Mouse (Mus musculus): Measurements from ENCODE around the gene Atic. TPM values are rescaled to one million over a fixed set of nuclear protein-coding genes. Genes with fewer than 3 reads are reported as not detected.
A peak's percentile ranks its signal among the peaks of the same experiment; 100 is the strongest.

The Atic gene
- polyA plus RNA-seq (2015; fragmentation: Nextera tagmentation; extraction: Ambion mirVana): 17.5 and 19.1 TPM in 2 replicates

DNA sequence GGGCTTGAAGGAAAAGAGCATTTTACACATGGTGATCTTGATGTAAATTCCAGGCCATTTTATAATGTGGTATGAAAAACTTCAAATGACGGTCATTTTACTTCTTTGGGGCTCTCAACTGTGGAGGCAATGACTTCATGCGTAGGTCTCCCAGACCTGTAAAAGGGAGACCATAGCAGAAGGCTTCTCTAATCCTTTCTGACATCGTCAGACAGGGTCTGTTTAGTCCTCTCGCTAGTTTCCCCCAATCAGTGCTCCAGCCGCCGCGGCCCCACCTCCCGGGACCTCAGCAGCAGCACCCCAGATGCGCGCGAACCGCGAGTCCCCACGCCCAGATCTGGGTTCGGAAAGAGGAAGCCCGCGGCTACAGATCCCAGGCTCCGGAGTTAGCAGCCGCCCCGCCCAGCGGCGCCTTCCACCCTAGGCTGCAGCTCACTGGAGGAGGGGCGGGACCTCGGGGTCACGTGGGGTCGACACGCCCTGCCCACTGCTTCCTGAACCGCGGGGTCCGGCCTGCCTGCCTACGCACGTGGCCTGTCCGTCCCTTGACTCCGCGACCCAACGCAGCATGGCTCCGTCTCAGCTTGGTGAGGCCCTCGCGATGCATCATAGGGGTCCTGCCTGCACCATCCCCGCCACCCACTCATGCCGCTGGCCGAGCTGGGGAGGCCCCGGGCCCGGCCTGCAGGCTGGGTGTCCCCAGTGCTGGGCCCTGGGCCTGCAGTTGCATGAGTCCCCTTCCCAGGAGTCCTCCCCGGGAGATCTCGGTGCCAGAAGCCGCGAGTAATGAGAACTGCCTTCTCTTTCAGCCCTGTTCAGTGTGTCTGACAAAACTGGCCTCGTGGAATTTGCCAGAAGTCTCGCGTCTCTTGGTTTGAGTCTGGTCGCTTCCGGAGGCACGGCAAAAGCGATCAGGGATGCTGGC lies at the start of gene Atic:
TSS of gene Atic (plus strand) at position 463 of the 925 bp plus-strand sequence.
- Histone ChIP-seq H3K4me2 (replicated peaks; ENCODE audit: low read depth, low read length) (peak within 1 kb of the TSS; percentile 89), H3K9me3 (ENCODE audit: low read length) (no peaks in the 10 kb centered on the region), H3K4me1 (ENCODE audit: insufficient read depth, low read depth, low read length) (0 out of 2 replicates have a peak, but pooled peaks cover 3% of the 10 kb centered on the region), H3K36me3 (ENCODE audit: insufficient read depth, low read length) (no peaks in the 10 kb centered on the region), H3K27ac (ENCODE audit: low read length) (peak within 1 kb of the TSS; percentile 75), H3K9ac (replicated peaks; ENCODE audit: low read depth) (peak within 1 kb of the TSS; percentile 60), H3K4me3 (ENCODE audit: low read depth, low read length) (peak within 1 kb of the TSS; percentile 47), H3K27me3 (replicated peaks; ENCODE audit: insufficient read depth, low read length) (no peaks in the 10 kb centered on the region)
- WGBS: under 1% methylated on average over 50 of the region's 55 CpGs
- ATAC-seq (peak; percentile 100), DNase-seq (ENCODE audit: low spot score) (peak; percentile 97)
- TF ChIP-seq EP300 (IDR thresholded peaks at IDR 0.05): no peak
- TF ChIP-seq CTCF (IDR thresholded peaks at IDR 0.05): no peak; the same call in 1 of the 2 replicates

DNA sequence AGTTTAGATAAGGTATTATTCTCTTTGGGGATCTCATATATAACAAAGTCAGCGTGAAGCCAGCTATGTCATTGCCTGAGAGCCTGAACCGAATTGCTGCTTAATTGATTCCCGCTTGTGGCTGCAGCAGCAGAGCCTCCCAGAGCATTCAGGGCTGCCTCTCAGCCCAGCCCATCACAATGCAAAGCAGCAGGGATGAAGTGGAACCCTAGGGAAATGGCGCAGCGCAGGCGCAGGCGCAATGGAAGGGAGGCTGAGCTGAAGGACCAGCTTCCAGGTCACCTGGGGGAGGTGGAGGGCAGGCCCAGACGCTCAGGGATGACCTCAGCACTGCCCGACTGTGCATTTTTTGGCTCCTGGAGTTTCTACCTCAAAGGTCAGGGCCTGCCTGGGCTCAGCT lies 49.7 kb upstream of the Atic start:
- Histone ChIP-seq H3K9me3 (ENCODE audit: low read length) (no peaks in the 10 kb centered on the region), H3K4me3 (ENCODE audit: low read depth, low read length) (no peak overlapping the region), H3K4me1 (ENCODE audit: insufficient read depth, low read depth, low read length) (no peaks in the 10 kb centered on the region), H3K4me2 (replicated peaks; ENCODE audit: low read depth, low read length) (no peak overlapping the region), H3K27ac (ENCODE audit: low read length) (no peak overlapping the region), H3K27me3 (replicated peaks; ENCODE audit: insufficient read depth, low read length) (no peaks in the 10 kb centered on the region), H3K9ac (replicated peaks; ENCODE audit: low read depth) (no peak overlapping the region), H3K36me3 (ENCODE audit: insufficient read depth, low read length) (no peaks in the 10 kb centered on the region)
- 36% methylated on average over 9 of the region's 9 CpGs for WGBS
- TF ChIP-seq CTCF (IDR thresholded peaks at IDR 0.05) (no peak), EP300 (IDR thresholded peaks at IDR 0.05) (no peak)
- DNase-seq (ENCODE audit: low spot score) (no peak), ATAC-seq (no peak)

- H3K9ac ChIP-seq (replicated peaks; ENCODE audit: low read depth): no peak overlapping the region
- H3K4me1 ChIP-seq (ENCODE audit: insufficient read depth, low read depth, low read length): no peaks in the 10 kb centered on the region
- no peak for DNase-seq (ENCODE audit: low spot score)
- no peaks in the 10 kb centered on the region for H3K36me3 ChIP-seq (ENCODE audit: insufficient read depth, low read length)
- H3K27ac ChIP-seq (ENCODE audit: low read length): no peak overlapping the region
- H3K27me3 ChIP-seq (replicated peaks; ENCODE audit: insufficient read depth, low read length): no peaks in the 10 kb centered on the region
- H3K4me3 ChIP-seq (ENCODE audit: low read depth, low read length): no peak overlapping the region
- no peak for ATAC-seq
- 57% methylated on average over 4 of the region's 4 CpGs for WGBS
- no peaks in the 10 kb centered on the region for H3K9me3 ChIP-seq (ENCODE audit: low read length)
- TF ChIP-seq EP300 (IDR thresholded peaks at IDR 0.05): no peak
- TF ChIP-seq CTCF (IDR thresholded peaks at IDR 0.05): no peak
- H3K4me2 ChIP-seq (replicated peaks; ENCODE audit: low read depth, low read length): no peak overlapping the region
Observed at GRCm38 (mm10) chr1:71515041-71515440, 41.9 kb upstream of the Atic start.

DNA sequence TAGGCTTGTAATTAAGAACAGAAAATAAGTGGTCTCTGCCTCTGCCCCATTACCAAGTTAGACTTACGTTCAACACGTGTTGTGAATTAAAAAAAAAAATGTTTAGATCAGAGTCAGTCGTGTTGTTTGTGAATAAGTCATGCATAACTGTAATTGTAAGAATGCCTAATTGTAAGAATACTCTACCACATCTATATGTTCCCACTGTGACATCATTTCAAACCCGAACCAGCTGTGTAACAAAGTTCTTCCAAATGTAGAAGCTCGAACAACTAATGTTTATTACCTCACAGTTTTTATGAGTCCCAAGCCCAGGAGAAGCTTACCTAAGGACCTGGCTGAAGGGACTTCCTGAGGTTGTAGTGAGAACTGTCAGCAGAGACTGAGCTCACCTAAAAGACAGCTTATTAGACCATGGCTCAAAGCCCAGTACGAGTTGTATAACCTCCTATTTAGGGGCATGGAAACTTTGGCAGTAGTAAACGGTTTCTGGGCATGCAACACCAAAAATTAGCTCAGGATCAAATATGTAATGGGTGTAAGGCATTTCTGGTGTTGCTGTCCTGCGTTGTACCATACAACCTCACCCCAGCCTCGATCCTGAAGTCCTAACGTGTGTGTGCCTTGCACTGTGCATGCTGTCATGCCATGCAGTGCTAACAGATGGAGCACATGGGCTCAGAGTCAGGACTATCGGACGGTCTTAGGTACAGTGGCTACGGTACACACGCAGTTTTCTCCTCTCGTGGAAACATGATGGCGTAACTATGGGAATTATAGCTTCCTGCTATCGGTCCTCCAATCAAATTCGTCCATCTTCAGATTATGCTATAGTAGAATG lies 27.9 kb upstream of the Atic start:
- Histone ChIP-seq H3K27me3 (replicated peaks; ENCODE audit: insufficient read depth, low read length) (no peaks in the 10 kb centered on the region), H3K36me3 (ENCODE audit: insufficient read depth, low read length) (no peaks in the 10 kb centered on the region), H3K27ac (ENCODE audit: low read length) (no peak overlapping the region), H3K9me3 (ENCODE audit: low read length) (no peaks in the 10 kb centered on the region), H3K4me1 (ENCODE audit: insufficient read depth, low read depth, low read length) (no peaks in the 10 kb centered on the region), H3K9ac (replicated peaks; ENCODE audit: low read depth) (no peak overlapping the region), H3K4me2 (replicated peaks; ENCODE audit: low read depth, low read length) (no peak overlapping the region), H3K4me3 (ENCODE audit: low read depth, low read length) (no peak overlapping the region)
- 77% methylated on average over 18 of the region's 18 CpGs for WGBS
- DNase-seq (ENCODE audit: low spot score) (no peak), ATAC-seq (no peak)
- TF ChIP-seq EP300 (IDR thresholded peaks at IDR 0.05) (no peak), CTCF (IDR thresholded peaks at IDR 0.05) (no peak)

GRCm38 (mm10) chr1:71530779-71531178 lies 26.2 kb upstream of the Atic start:
- no peak overlapping the region for H3K9ac ChIP-seq (replicated peaks; ENCODE audit: low read depth)
- 57% methylated on average over 2 of the region's 2 CpGs for WGBS
- H3K4me2 ChIP-seq (replicated peaks; ENCODE audit: low read depth, low read length): no peak overlapping the region
- H3K27me3 ChIP-seq (replicated peaks; ENCODE audit: insufficient read depth, low read length): no peaks in the 10 kb centered on the region
- H3K36me3 ChIP-seq (ENCODE audit: insufficient read depth, low read length): no peaks in the 10 kb centered on the region
- H3K4me3 ChIP-seq (ENCODE audit: low read depth, low read length): no peak overlapping the region
- no peak overlapping the region for H3K27ac ChIP-seq (ENCODE audit: low read length)
- no peaks in the 10 kb centered on the region for H3K4me1 ChIP-seq (ENCODE audit: insufficient read depth, low read depth, low read length)
- no peak for DNase-seq (ENCODE audit: low spot score)
- TF ChIP-seq CTCF (IDR thresholded peaks at IDR 0.05): no peak
- no peak for TF ChIP-seq EP300 (IDR thresholded peaks at IDR 0.05)
- H3K9me3 ChIP-seq (ENCODE audit: low read length): no peaks in the 10 kb centered on the region
- ATAC-seq: no peak

DNA sequence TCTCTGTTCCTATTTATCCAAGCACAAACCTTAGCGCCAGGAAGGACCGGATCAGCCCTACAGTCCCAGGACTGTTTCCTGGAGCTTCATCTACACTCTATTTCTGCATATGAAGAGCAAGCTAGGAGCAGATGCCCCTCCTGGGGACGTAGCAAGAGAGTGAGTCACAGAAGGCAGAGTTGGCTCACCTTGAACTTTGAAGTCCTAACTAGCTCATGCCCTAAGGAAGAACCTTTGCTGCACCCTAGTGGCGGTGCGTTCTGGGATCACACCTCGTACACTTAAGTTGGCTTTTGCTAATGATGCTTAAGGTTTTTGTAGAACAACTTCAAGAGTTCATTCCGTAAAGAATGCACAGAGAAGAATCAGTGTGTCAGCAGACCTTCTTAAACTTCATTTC lies 25.3 kb upstream of the Atic start:
- Histone ChIP-seq H3K9ac (replicated peaks; ENCODE audit: low read depth) (no peak overlapping the region), H3K36me3 (ENCODE audit: insufficient read depth, low read length) (no peaks in the 10 kb centered on the region), H3K27ac (ENCODE audit: low read length) (no peak overlapping the region), H3K4me1 (ENCODE audit: insufficient read depth, low read depth, low read length) (no peaks in the 10 kb centered on the region), H3K4me3 (ENCODE audit: low read depth, low read length) (no peak overlapping the region), H3K9me3 (ENCODE audit: low read length) (no peaks in the 10 kb centered on the region), H3K27me3 (replicated peaks; ENCODE audit: insufficient read depth, low read length) (no peaks in the 10 kb centered on the region), H3K4me2 (replicated peaks; ENCODE audit: low read depth, low read length) (no peak overlapping the region)
- ATAC-seq (peak; percentile 40; the same call in 1 of the 2 replicates), DNase-seq (ENCODE audit: low spot score) (peak; percentile 70)
- 16% methylated on average over 7 of the region's 7 CpGs for WGBS
- TF ChIP-seq EP300 (IDR thresholded peaks at IDR 0.05) (no peak), CTCF (IDR thresholded peaks at IDR 0.05) (peak; percentile 71)

Measured in lung, postnatal 0 days (tissue).